Mouse (Mus musculus) MEL (cell line): ENCODE results near the gene Ghr. TPM values are rescaled to one million over a fixed set of nuclear protein-coding genes. Genes with fewer than 3 reads are reported as not detected.

Experiments
- DNase-seq: peaks from one replicate; pipeline ENCODE4 v3.0.0; 2011; ENCODE audit warnings: low read depth, low spot score
- H3K27ac ChIP-seq: 2 replicates; pipeline ENCODE4 v1.5.1; 2012; ENCODE audit warnings: low read depth, mild to moderate bottlenecking, control low read depth, low read length, moderate library complexity; ENCODE audit not compliant: control insufficient read depth
- H3K27me3 ChIP-seq, 2 experiments: fragments of 150-350 bp in 1 of 2; sonication (generic) in 1 of 2; 2 replicates each; pipeline ENCODE4 v1.6.1; 2012; ENCODE audit warnings: low read length in 2 of 2, mild to moderate bottlenecking in 2 of 2, improper control_type of control experiment in 1 of 2, moderate library complexity in 1 of 2; ENCODE audit not compliant: insufficient read depth in 2 of 2, control insufficient read depth in 1 of 2
- H3K36me3 ChIP-seq, 2 experiments: 2 replicates each; pipeline ENCODE4 v1.6.1; 2012 to 2014; ENCODE audit warnings: low read length in 2 of 2, improper control_type of control experiment in 1 of 2, inconsistent platforms in 1 of 2, mild to moderate bottlenecking in 1 of 2; ENCODE audit not compliant: insufficient read depth in 2 of 2, control insufficient read depth in 1 of 2
- H3K4me1 ChIP-seq, 2 experiments: fragments of 150-350 bp in 1 of 2; sonication (generic) in 1 of 2; 2 replicates each; pipeline ENCODE4 v1.6.1; 2012; ENCODE audit warnings: low read length in 2 of 2, improper control_type of control experiment in 1 of 2, mild to moderate bottlenecking in 1 of 2; ENCODE audit not compliant: insufficient read depth in 2 of 2, control insufficient read depth in 1 of 2
- H3K4me3 ChIP-seq, 2 experiments: fragments of 150-350 bp in 1 of 2; sonication (generic) in 1 of 2; 2 replicates each; pipeline ENCODE4 v1.5.1; 2012; ENCODE audit warnings: low read depth in 2 of 2, low read length in 2 of 2, mild to moderate bottlenecking in 2 of 2, moderate library complexity in 2 of 2, control low read depth in 1 of 2, improper control_type of control experiment in 1 of 2; ENCODE audit not compliant: control insufficient read depth in 1 of 2, insufficient read depth in 1 of 2
- H3K79me2 ChIP-seq: 2 replicates; pipeline ENCODE4 v1.6.1; 2012; ENCODE audit warnings: mild to moderate bottlenecking, low read length, moderate library complexity; ENCODE audit not compliant: control insufficient read depth, poor library complexity, insufficient read depth
- H3K9ac ChIP-seq: 2 replicates; pipeline ENCODE4 v1.6.1; 2012; ENCODE audit warnings: low read depth, mild to moderate bottlenecking, control low read depth, low read length, moderate library complexity; ENCODE audit not compliant: control insufficient read depth, poor library complexity, severe bottlenecking
- H3K9me3 ChIP-seq: fragments of 150-350 bp; sonication (generic); replicated peaks from 2 replicates; pipeline ENCODE4 v1.6.1; 2012; ENCODE audit warnings: mild to moderate bottlenecking, low read length, improper control_type of control experiment, moderate library complexity; ENCODE audit not compliant: insufficient read depth
- BHLHE40 ChIP-seq: IDR thresholded peaks from 2 replicates; pipeline ENCODE4 v1.6.1; 2012; ENCODE audit warnings: low read depth, mild to moderate bottlenecking, inconsistent platforms, low read length, improper control_type of control experiment, borderline replicate concordance
- CHD1 ChIP-seq: IDR thresholded peaks from 2 replicates; pipeline ENCODE4 v1.6.1; 2012; ENCODE audit warnings: low read depth, mild to moderate bottlenecking, inconsistent platforms, low read length, improper control_type of control experiment
- CTCF ChIP-seq, 3 experiments: IDR thresholded peaks in 2 of 3; conservative IDR thresholded peaks in 1 of 3; 2 replicates each; pipeline ENCODE4 v1.5.1; 2011 to 2012; ENCODE audit warnings: low read length in 3 of 3, low read depth in 2 of 3, mild to moderate bottlenecking in 2 of 3, improper control_type of control experiment in 1 of 3, inconsistent platforms in 1 of 3, mixed read lengths in 1 of 3, moderate library complexity in 1 of 3; ENCODE audit not compliant: control insufficient read depth in 1 of 3, insufficient read depth in 1 of 3, poor library complexity in 1 of 3, severe bottlenecking in 1 of 3
- ELF1 ChIP-seq: IDR thresholded peaks from 2 replicates; pipeline ENCODE4 v1.6.1; 2014; ENCODE audit warnings: low read depth, mild to moderate bottlenecking, inconsistent platforms, low read length, improper control_type of control experiment, moderate library complexity
- ETS1 ChIP-seq: IDR thresholded peaks from 2 replicates; pipeline ENCODE4 v1.6.1; 2012; ENCODE audit warnings: low read depth, mild to moderate bottlenecking, inconsistent platforms, low read length, improper control_type of control experiment, moderate library complexity
- GABPA ChIP-seq: IDR thresholded peaks from 2 replicates; pipeline ENCODE4 v1.6.1; 2012; ENCODE audit warnings: low read depth, mild to moderate bottlenecking, inconsistent platforms, low read length, improper control_type of control experiment, moderate library complexity
- HCFC1 ChIP-seq: IDR thresholded peaks from 2 replicates; pipeline ENCODE4 v1.6.1; 2012; ENCODE audit warnings: low read depth, mild to moderate bottlenecking, inconsistent platforms, low read length, improper control_type of control experiment, moderate library complexity
- KAT2A ChIP-seq: conservative IDR thresholded peaks from 2 replicates; pipeline ENCODE4 v1.6.1; 2012; ENCODE audit warnings: low read depth, low read length, improper control_type of control experiment, inconsistent platforms
- MAFK ChIP-seq: IDR thresholded peaks from 2 replicates; pipeline ENCODE4 v1.6.1; 2011; ENCODE audit warnings: low read depth, mild to moderate bottlenecking, low read length, improper control_type of control experiment, borderline replicate concordance
- MAZ ChIP-seq: IDR thresholded peaks from 2 replicates; pipeline ENCODE4 v1.6.1; 2012; ENCODE audit warnings: low read depth, mild to moderate bottlenecking, inconsistent platforms, low read length, improper control_type of control experiment
- MEF2A ChIP-seq: IDR thresholded peaks from 2 replicates; pipeline ENCODE4 v1.6.1; 2014; ENCODE audit warnings: low read depth, mild to moderate bottlenecking, inconsistent platforms, low read length, improper control_type of control experiment; ENCODE audit not compliant: poor library complexity, insufficient replicate concordance, severe bottlenecking; ENCODE audit errors: extremely low read depth
- MYB ChIP-seq: IDR thresholded peaks from 2 replicates; pipeline ENCODE4 v1.6.1; 2011; ENCODE audit warnings: mild to moderate bottlenecking, low read depth, low read length, improper control_type of control experiment
- MYC ChIP-seq: IDR thresholded peaks from 2 replicates; pipeline ENCODE4 v1.6.1; 2011; ENCODE audit warnings: low read depth, mild to moderate bottlenecking, low read length, improper control_type of control experiment, moderate library complexity
- POLR2AphosphoS2 ChIP-seq: IDR thresholded peaks from 2 replicates; pipeline ENCODE4 v1.6.1; 2011; ENCODE audit warnings: low read length, improper control_type of control experiment
- POLR2AphosphoS5 ChIP-seq: IDR thresholded peaks from 2 replicates; pipeline ENCODE4 v1.6.1; 2012; ENCODE audit warnings: low read depth, borderline replicate concordance, mild to moderate bottlenecking, inconsistent platforms, low read length, moderate library complexity, mixed read lengths
- SIN3A ChIP-seq: IDR thresholded peaks from 2 replicates; pipeline ENCODE4 v1.6.1; 2012; ENCODE audit warnings: low read length, improper control_type of control experiment, inconsistent platforms
- TAL1 ChIP-seq: IDR thresholded peaks from 2 replicates; pipeline ENCODE4 v1.6.1; 2012; ENCODE audit warnings: mild to moderate bottlenecking, inconsistent platforms, low read length, moderate library complexity, mixed read lengths
- TBP ChIP-seq: IDR thresholded peaks from 2 replicates; pipeline ENCODE4 v1.8.0; 2011; ENCODE audit warnings: low read depth, low read length, improper control_type of control experiment
- UBTF ChIP-seq: IDR thresholded peaks from 2 replicates; pipeline ENCODE4 v1.6.1; 2012; ENCODE audit warnings: low read depth, mild to moderate bottlenecking, inconsistent platforms, low read length, improper control_type of control experiment, moderate library complexity, borderline replicate concordance; ENCODE audit not compliant: insufficient read depth
- USF1 ChIP-seq: IDR thresholded peaks from 2 replicates; pipeline ENCODE4 v1.6.1; 2014; ENCODE audit warnings: low read depth, mild to moderate bottlenecking, inconsistent platforms, low read length, improper control_type of control experiment, moderate library complexity
- USF2 ChIP-seq, 2 experiments: IDR thresholded peaks; 2 replicates each; pipeline ENCODE4 v1.6.1; 2011 to 2012; ENCODE audit warnings: improper control_type of control experiment in 2 of 2, low read length in 2 of 2, borderline replicate concordance in 1 of 2, inconsistent platforms in 1 of 2, low read depth in 1 of 2, mild to moderate bottlenecking in 1 of 2; ENCODE audit not compliant: insufficient read depth in 1 of 2
- ZC3H11A ChIP-seq: IDR thresholded peaks from 2 replicates; pipeline ENCODE4 v1.6.1; 2012; ENCODE audit warnings: low read depth, mild to moderate bottlenecking, inconsistent platforms, low read length, improper control_type of control experiment
- ZMIZ1 ChIP-seq: IDR thresholded peaks from 2 replicates; pipeline ENCODE4 v1.6.1; 2012; ENCODE audit warnings: low read depth, mild to moderate bottlenecking, inconsistent platforms, low read length, improper control_type of control experiment, moderate library complexity
- ZNF384 ChIP-seq: IDR thresholded peaks from 2 replicates; pipeline ENCODE4 v1.6.1; 2012; ENCODE audit warnings: low read depth, mild to moderate bottlenecking, inconsistent platforms, low read length, improper control_type of control experiment
- polyA plus RNA-seq, 2 experiments: library from polyadenylated mRNA; stranded (reverse) in 1 of 2; unstranded in 1 of 2; fragments of >175 nt in 1 of 2; fragments of >200 nt in 1 of 2; gene quantifications; 2 replicates each; pipeline versions ENCODE4 v1.2.1 to v1.2.4; 2012; ENCODE audit warnings: low replicate concordance in 2 of 2, low read depth in 1 of 2; ENCODE audit not compliant: insufficient read length in 2 of 2, insufficient read depth in 1 of 2, missing spikeins in 1 of 2
- total RNA-seq: library from RNA; depleted of rRNA; stranded (reverse); fragments of 300-350 nt; gene quantifications from 2 replicates; pipeline ENCODE4 v1.2.3, GENCODE M21; 2012

Ghr gene
- total and polyA plus RNA-seq, 3 experiments: 0.07 TPM; not detected in 2

DNA sequence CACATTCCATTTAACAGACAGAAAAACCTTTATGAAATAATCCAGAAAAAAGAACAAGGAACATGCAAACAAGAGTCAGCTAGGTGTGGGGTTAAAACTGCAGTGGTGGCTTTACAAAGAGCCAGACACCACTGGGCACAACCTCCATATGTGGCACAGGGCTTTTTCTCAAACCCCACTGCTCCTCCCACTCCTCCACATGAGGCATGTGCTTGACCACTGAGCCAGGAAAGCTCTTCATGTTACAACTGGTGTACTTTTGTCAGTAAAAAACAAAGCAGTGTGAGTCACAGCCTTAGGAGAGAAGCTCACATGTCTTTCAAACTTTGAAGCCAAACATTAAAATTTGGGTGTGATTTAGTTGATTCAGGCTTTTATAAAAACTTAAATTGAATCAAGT, 302.1 kb downstream of the Ghr start:
- TF ChIP-seq ELF1 (no peak), KAT2A (no peak), MEF2A (no peak), HCFC1 (no peak), ETS1 (no peak), MYB (no peak), TBP (no peak), USF1 (no peak), MYC (no peak), SIN3A (no peak), CTCF (IDR thresholded peaks at IDR 0.05 in 2 of 3, conservative IDR thresholded peaks at IDR 0.05 in 1 of 3; ENCODE audit: control insufficient read depth in 1 of 3, insufficient read depth in 1 of 3, low read depth in 2 of 3, low read length in 3 of 3, poor library complexity in 1 of 3, severe bottlenecking in 1 of 3) (no peak), BHLHE40 (no peak), MAZ (no peak), ZC3H11A (no peak)
- H3K27me3 ChIP-seq: no peaks in the 10 kb centered on the region
- no peaks in the 10 kb centered on the region for H3K9me3 ChIP-seq
- H3K27ac ChIP-seq: no peak overlapping the region
- H3K4me3 ChIP-seq: no peak overlapping the region
- H3K79me2 ChIP-seq: no peaks in the 10 kb centered on the region
- no peak for DNase-seq
- no peak overlapping the region for H3K9ac ChIP-seq
- H3K36me3 ChIP-seq: no peaks in the 10 kb centered on the region
- no peaks in the 10 kb centered on the region for H3K4me1 ChIP-seq

DNA sequence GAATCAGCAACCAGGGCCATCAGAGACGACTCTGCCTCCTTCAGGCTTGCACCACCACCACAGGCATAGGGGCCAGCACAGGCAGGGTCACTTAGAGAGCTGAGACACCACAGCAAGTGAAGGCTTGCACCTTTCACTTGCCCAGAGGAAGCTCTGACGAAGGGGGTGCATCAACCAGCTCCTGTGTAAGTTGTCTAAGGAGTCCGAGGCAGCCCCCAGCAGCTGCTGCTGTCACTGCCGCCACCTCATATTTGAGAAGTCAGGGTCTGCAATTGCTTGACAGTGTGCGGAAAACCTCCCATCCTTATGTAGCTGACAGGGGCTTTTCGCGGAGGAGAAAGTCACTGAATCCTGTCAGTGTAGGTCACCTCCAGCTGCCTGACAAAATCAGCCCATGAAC, 304.1 kb downstream of the Ghr start:
- no peaks in the 10 kb centered on the region for H3K4me1 ChIP-seq
- TF ChIP-seq POLR2AphosphoS5: no peak
- no peak for TF ChIP-seq MAFK
- no peak for TF ChIP-seq CHD1
- no peak for TF ChIP-seq UBTF
- no peak for TF ChIP-seq ZMIZ1
- TF ChIP-seq GABPA: no peak
- TF ChIP-seq ELF1: no peak
- TF ChIP-seq POLR2AphosphoS2: no peak
- no peak for TF ChIP-seq CTCF (IDR thresholded peaks at IDR 0.05 in 2 of 3, conservative IDR thresholded peaks at IDR 0.05 in 1 of 3; ENCODE audit: control insufficient read depth in 1 of 3, insufficient read depth in 1 of 3, low read depth in 2 of 3, low read length in 3 of 3, poor library complexity in 1 of 3, severe bottlenecking in 1 of 3)
- no peak for TF ChIP-seq ZC3H11A
- no peak for TF ChIP-seq TAL1
- no peak for TF ChIP-seq USF2 (IDR thresholded peaks at IDR 0.05; ENCODE audit: borderline replicate concordance in 1 of 2, insufficient read depth in 1 of 2, low read depth in 1 of 2, low read length in 2 of 2)
- no peak for TF ChIP-seq MYC
- no peak for TF ChIP-seq BHLHE40
- TF ChIP-seq ZNF384: no peak
- no peak for DNase-seq
- H3K79me2 ChIP-seq: no peaks in the 10 kb centered on the region
- H3K27ac ChIP-seq: no peak overlapping the region
- H3K9me3 ChIP-seq: no peaks in the 10 kb centered on the region
- H3K9ac ChIP-seq: no peak overlapping the region
- H3K36me3 ChIP-seq: no peaks in the 10 kb centered on the region
- H3K4me3 ChIP-seq: no peak overlapping the region
- H3K27me3 ChIP-seq: no peaks in the 10 kb centered on the region
